Mouse (Mus musculus) liver, embryonic 13.5 days (tissue): Measurements from ENCODE around the gene Pex7. TPM values are rescaled to one million over a fixed set of nuclear protein-coding genes. Genes with fewer than 3 reads are reported as not detected.
"Not testable (repeated sequence)": the region's sequence is repeated elsewhere in the genome, so short reads cannot be mapped to it uniquely, and the experiment has no call there.

Source experiments
- ATAC-seq: fragments of 200-750 bp; cut with Nextera tagmentation; 2 replicates; pipeline ENCODE4 v1.8.0; 2017; ENCODE audit warnings: low read depth, mild to moderate bottlenecking, moderate number of reproducible peaks, moderate library complexity
- DNase-seq: peaks from one replicate; pipeline ENCODE4 v3.0.0; 2022
- H3K27ac ChIP-seq: fragments of 300-500 bp; sonication (generic); 2 replicates; pipeline ENCODE4 v1.5.1; 2015; ENCODE audit warnings: moderate library complexity, mild to moderate bottlenecking, inconsistent platforms
- H3K27me3 ChIP-seq: fragments of 300-500 bp; sonication (generic); 2 replicates; pipeline ENCODE4 v1.6.1; 2015; ENCODE audit warnings: mild to moderate bottlenecking, inconsistent platforms
- H3K36me3 ChIP-seq: fragments of 300-500 bp; sonication (generic); 2 replicates; pipeline ENCODE4 v1.6.1; 2015; ENCODE audit warnings: mild to moderate bottlenecking, inconsistent platforms
- H3K4me1 ChIP-seq: fragments of 300-500 bp; sonication (generic); replicated peaks from 2 replicates; pipeline ENCODE4 v1.6.1; 2015; ENCODE audit warnings: inconsistent platforms
- H3K4me2 ChIP-seq: fragments of 300-500 bp; sonication (generic); 2 replicates; pipeline ENCODE4 v1.6.1; 2015; ENCODE audit warnings: inconsistent platforms, mild to moderate bottlenecking, moderate library complexity
- H3K4me3 ChIP-seq: fragments of 300-500 bp; sonication (generic); replicated peaks from 2 replicates; pipeline ENCODE4 v1.5.1; 2015; ENCODE audit warnings: mild to moderate bottlenecking, inconsistent platforms
- H3K9ac ChIP-seq: fragments of 300-500 bp; sonication (generic); 2 replicates; pipeline ENCODE4 v1.6.1; 2015; ENCODE audit warnings: mild to moderate bottlenecking, inconsistent platforms
- H3K9me3 ChIP-seq: fragments of 300-500 bp; sonication (generic); replicated peaks from 2 replicates; pipeline ENCODE4 v1.6.1; 2016; ENCODE audit warnings: inconsistent platforms
- WGBS: fragments of 180-500 bp; shearing (Covaris S2); methylation state at CpG from one replicate; pipeline ENCODE4 v1.1.7; 2015; ENCODE audit not compliant: insufficient replicate concordance; 5-methylcytosine and 5-hydroxymethylcytosine counted together
- polyA plus RNA-seq: library from polyadenylated mRNA; unstranded; fragments of >200 nt; fragmentation: Nextera tagmentation; extraction: Ambion mirVana; gene quantifications from 2 replicates; pipeline ENCODE4 v1.2.1, GENCODE M21; 2015

Pex7 gene
- polyA plus RNA-seq, 1 experiment from 2014 or later, result 28.2 TPM

DNA sequence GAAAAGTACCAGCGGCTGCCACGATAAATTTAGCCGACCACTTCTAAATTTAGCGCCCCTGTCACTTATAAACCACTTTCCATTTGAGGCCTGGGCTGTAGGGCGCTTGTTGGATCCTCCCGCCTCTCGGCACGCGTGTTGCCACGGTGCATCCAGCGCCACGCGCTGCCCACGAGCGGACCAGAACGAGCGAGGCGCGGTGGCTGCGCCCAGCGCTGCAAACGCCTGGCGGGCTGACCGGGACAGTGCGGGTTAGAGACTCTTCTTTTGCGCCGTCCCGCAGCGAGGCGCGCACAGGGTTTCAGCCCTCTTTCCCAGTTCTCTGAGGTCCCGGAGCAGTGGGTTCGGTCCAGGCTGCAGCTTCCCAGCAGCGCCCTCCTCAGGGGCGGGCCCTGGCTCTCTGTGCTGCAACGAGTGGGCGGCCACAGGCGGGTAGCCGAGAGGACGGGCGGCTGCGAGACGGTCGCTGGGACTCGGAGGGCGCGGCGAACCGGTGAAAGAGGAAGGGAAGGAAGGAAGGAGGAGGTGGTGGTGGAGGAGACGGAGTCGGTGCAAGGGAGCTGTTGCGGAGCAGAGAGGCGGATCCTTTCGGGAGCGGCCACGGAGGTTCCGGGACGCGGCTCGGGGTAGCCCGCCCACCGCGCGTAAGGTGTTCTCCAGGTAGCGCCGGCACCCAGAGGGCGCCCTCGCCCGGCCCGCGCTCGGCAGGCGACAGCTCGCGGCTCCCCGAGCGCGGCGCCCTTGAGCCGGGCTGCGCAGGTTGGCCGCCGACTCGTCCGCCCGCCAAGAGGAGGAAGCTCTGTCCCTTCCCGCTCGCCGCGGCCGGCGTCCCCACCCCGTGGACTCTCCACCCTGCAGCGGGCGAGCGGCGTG, 26.3 kb upstream of the Pex7 start:
- no peaks in the 10 kb centered on the region for H3K36me3 ChIP-seq
- DNase-seq (peak; percentile 40), ATAC-seq (peak; percentile 86)
- H3K4me3 ChIP-seq, result peak overlapping the region; percentile 69
- H3K27me3 ChIP-seq, result peaks cover 42% of the 10 kb centered on the region
- H3K9me3 ChIP-seq, result no peaks in the 10 kb centered on the region
- peak overlapping the region; percentile 88 for H3K4me2 ChIP-seq
- peaks cover 33% of the 10 kb centered on the region for H3K4me1 ChIP-seq
- H3K9ac ChIP-seq, result peak overlapping the region; percentile 71
- WGBS, result under 1% methylated on average over 89 of the region's 97 CpGs
- H3K27ac ChIP-seq, result peak overlapping the region; percentile 41; the same call in 1 of the 2 replicates

DNA sequence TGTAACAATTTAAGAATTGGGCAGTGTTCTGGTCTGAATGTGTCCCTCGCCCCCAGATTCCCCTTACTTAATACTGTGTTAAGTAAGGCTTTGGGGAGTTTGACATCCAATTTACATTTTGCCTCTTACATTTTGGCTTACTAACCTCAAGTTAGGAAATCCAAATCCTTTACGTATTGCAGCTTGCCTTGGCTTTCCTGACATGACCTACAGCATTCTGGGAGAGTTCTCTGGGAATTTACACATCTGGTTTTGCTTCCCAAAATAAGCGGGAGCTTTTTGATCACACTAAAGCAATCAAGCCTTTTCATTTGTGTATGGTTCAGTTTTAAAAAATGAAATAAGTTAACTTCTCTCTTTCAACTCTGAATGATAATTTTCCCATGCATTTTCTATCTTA, 25.5 kb upstream of the Pex7 start:
- Histone ChIP-seq H3K4me2 (peak overlapping the region; percentile 88; the same call in 1 of the 2 replicates), H3K9me3 (no peaks in the 10 kb centered on the region), H3K27ac (no peak overlapping the region), H3K9ac (no peak overlapping the region; the same call in 1 of the 2 replicates), H3K36me3 (no peaks in the 10 kb centered on the region), H3K27me3 (peaks cover 42% of the 10 kb centered on the region), H3K4me1 (peaks cover 30% of the 10 kb centered on the region), H3K4me3 (peak overlapping the region; percentile 69; the same call in 1 of the 2 replicates)
- ATAC-seq, result no peak
- DNase-seq, result no peak
- WGBS, result 48% methylated on average over 3 of the region's 3 CpGs

DNA sequence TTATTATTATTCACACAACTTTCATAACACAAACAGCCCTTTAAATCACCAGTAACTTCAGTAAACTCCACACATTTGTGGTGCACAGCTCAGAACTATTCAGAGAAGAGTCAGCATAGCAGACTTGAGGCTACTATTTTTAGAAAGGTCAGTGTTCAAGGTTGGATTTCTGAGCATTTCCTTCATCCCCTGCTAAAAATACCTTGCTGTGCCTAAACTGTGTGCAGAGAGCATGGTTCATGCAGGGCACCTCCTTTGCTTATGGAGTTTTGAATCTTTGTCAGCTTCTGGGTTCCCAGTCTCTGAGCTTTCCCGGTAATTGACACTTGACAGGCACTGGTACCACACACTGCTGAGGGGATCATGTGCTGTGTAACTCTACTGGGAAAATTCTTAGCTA, 20.7 kb upstream of the Pex7 start:
- Histone ChIP-seq H3K36me3 (no peaks in the 10 kb centered on the region), H3K4me1 (no peaks in the 10 kb centered on the region), H3K27ac (no peak overlapping the region), H3K9ac (no peak overlapping the region), H3K9me3 (no peaks in the 10 kb centered on the region), H3K4me2 (no peak overlapping the region), H3K4me3 (no peak overlapping the region), H3K27me3 (peaks cover 14% of the 10 kb centered on the region)
- DNase-seq, result no peak
- ATAC-seq, result no peak
- WGBS, result 59% methylated on average over 1 of the region's 1 CpGs

DNA sequence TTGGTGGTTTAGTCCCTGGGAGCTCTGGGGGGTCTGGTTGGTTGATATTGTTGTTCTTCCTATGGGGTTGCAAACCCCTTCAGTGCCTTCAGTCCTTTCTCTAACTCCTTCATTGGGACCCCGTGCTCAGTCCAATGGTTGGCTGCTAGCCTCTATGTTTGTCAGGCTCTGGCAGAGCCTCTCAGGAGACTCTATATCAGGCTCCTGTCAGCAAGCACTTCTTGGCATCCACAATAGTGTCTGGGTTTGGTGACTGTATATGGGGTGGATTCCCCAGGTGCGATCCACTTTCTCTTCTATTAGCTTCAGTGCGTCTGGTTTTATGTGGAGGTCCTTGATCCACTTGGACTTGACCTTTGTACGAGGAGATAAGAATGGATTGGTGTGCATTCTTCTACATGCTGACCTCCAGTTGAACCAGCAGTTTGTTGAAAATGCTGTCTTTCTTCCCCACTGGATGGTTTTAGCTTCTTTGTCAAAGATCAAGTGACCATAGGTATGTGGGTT, 19.0 kb upstream of the Pex7 start:
- WGBS, result 62% methylated on average over 4 of the region's 4 CpGs
- not testable (repeated sequence) for H3K36me3 ChIP-seq, H3K4me3 ChIP-seq, H3K4me1 ChIP-seq, H3K4me2 ChIP-seq, H3K9ac ChIP-seq, H3K27ac ChIP-seq, H3K27me3 ChIP-seq, DNase-seq, H3K9me3 ChIP-seq, ATAC-seq

DNA sequence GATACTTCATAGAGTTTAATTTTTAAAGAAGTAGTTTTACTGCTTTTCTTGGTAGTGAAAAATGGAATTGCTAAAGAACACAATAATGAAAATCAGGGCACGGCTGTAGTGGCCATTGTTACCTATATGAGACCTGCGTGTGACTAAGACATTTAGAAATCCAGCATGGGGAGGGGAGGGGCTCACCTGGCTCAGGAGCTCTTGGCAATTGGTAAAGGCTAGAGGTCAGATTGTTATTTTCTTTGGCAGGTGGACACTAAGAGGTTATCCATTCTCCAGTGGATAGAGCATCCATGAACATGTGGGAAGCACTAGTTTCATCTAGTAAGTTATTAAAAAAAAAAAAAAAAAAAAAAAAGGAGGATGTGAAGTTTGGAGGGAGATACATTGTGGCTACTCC, 16.8 kb upstream of the Pex7 start:
- Histone ChIP-seq H3K36me3 (no peaks in the 10 kb centered on the region), H3K9ac (no peak overlapping the region), H3K4me1 (no peaks in the 10 kb centered on the region)

DNA sequence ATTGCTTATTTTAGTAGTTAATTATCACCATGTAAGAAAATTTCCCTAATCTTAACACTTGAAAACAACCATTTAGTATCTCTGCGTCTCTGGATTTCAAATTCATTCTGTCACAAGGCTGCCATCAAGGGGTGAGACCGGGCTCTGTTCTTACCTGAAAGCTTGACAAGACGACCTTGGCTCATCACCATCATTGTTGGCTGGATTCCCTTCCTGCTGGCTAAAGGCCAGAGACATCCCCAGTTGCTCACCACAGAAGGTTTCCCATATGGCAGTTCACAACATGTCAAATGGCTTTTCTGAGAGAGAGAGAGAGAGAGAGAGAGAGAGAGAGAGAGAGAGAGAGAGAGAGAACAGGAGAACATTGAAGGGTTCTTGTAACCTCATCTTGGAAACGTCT, 14.9 kb upstream of the Pex7 start:
- no peaks in the 10 kb centered on the region for H3K9me3 ChIP-seq
- H3K4me1 ChIP-seq, result no peaks in the 10 kb centered on the region
- H3K4me3 ChIP-seq, result no peak overlapping the region
- H3K27ac ChIP-seq, result no peak overlapping the region
- H3K36me3 ChIP-seq, result no peaks in the 10 kb centered on the region
- DNase-seq (no peak), ATAC-seq (no peak)
- no peaks in the 10 kb centered on the region for H3K27me3 ChIP-seq
- H3K4me2 ChIP-seq, result no peak overlapping the region
- H3K9ac ChIP-seq, result no peak overlapping the region
- 44% methylated on average over 4 of the region's 4 CpGs for WGBS

More for the DNA sequence above, 16.8 kb upstream of the Pex7 start:
- no peaks in the 10 kb centered on the region for H3K9me3 ChIP-seq
- no peak overlapping the region for H3K27ac ChIP-seq
- 72% methylated on average over 2 of the region's 2 CpGs for WGBS
- DNase-seq (no peak), ATAC-seq (no peak)
- H3K4me2 ChIP-seq, result no peak overlapping the region
- no peaks in the 10 kb centered on the region for H3K27me3 ChIP-seq
- H3K4me3 ChIP-seq, result no peak overlapping the region

DNA sequence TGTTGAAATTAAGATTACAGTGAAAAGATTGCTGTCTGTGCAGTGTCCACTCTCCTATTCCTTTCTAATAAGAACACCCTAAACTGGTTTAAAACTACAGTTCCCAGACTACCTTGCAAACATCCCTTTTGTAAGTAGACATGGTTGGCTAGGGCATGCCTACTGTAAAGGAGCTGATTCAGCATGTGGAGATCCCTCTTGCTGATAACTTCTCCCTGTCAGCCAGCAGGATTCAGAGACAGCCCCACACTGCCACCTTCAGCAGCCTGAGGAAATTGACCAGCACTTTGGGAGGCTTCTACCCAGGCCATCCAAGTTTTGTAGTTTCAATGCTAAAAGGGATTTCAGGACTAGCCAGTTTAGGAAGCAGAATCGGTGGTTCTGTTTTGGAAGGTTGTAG, 7.8 kb upstream of the Pex7 start:
- ATAC-seq, result peak; percentile 59

DNA sequence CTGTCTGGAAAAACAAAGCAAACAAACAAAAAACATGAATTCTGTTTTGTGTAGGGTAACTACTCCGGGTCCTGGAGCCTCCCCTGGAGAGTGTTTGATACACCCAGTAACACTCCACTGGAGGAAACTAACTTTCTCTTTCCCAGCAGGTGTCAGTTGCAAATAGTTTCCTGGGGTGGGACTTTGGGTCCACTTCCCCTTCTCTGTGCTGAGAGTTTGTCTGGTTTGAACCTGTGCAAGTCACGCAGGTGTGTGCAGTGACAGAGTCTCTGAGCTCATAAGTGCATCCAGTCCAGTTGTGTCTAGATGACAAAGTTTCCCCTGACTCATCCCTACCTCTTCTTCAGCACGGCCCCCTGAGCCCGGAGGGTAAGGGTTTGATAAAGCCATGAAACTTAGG, 6.3 kb upstream of the Pex7 start:
- WGBS, result 53% methylated on average over 4 of the region's 4 CpGs
- Histone ChIP-seq H3K4me3 (no peak overlapping the region), H3K4me2 (no peak overlapping the region), H3K9me3 (no peaks in the 10 kb centered on the region), H3K27me3 (no peaks in the 10 kb centered on the region), H3K36me3 (no peaks in the 10 kb centered on the region), H3K4me1 (no peaks in the 10 kb centered on the region), H3K9ac (no peak overlapping the region), H3K27ac (no peak overlapping the region)
- no peak for ATAC-seq
- no peak for DNase-seq

More for the DNA sequence above, 7.8 kb upstream of the Pex7 start:
- H3K36me3 ChIP-seq, result no peaks in the 10 kb centered on the region
- H3K4me2 ChIP-seq, result no peak overlapping the region
- H3K9me3 ChIP-seq, result no peaks in the 10 kb centered on the region
- WGBS, result 29% methylated on average over 1 of the region's 1 CpGs
- peak; percentile 32 for DNase-seq
- no peaks in the 10 kb centered on the region for H3K27me3 ChIP-seq
- no peaks in the 10 kb centered on the region for H3K4me1 ChIP-seq
- H3K4me3 ChIP-seq, result no peak overlapping the region
- H3K9ac ChIP-seq, result no peak overlapping the region
- H3K27ac ChIP-seq, result no peak overlapping the region

DNA sequence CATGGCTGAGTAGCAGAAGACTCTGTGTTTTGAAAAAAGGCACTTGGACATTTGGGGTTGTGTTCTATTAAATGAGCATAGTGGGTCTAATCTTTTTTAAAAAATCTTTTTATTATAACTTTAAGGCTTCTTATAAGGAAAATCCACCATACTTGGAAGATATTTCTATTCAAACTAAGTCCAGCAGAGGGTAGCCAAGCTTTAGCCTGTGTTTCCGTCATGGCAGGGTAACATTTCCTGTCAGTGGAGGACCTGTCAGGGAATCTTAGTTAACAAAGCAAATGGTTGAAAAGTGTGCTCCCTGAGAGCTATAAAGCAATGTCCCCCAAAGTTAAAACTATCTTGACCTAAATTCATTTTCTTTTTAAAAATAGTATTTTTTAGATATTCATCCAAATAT, 4.1 kb upstream of the Pex7 start:
- H3K36me3 ChIP-seq, result no peaks in the 10 kb centered on the region
- H3K27ac ChIP-seq, result no peak overlapping the region
- no peak overlapping the region for H3K9ac ChIP-seq
- DNase-seq, result no peak
- H3K9me3 ChIP-seq, result no peaks in the 10 kb centered on the region
- no peak overlapping the region for H3K4me2 ChIP-seq
- H3K4me3 ChIP-seq, result no peak overlapping the region
- no peaks in the 10 kb centered on the region for H3K27me3 ChIP-seq
- peaks cover 10% of the 10 kb centered on the region for H3K4me1 ChIP-seq
- ATAC-seq, result no peak
- WGBS, result 40% methylated on average over 1 of the region's 1 CpGs

DNA sequence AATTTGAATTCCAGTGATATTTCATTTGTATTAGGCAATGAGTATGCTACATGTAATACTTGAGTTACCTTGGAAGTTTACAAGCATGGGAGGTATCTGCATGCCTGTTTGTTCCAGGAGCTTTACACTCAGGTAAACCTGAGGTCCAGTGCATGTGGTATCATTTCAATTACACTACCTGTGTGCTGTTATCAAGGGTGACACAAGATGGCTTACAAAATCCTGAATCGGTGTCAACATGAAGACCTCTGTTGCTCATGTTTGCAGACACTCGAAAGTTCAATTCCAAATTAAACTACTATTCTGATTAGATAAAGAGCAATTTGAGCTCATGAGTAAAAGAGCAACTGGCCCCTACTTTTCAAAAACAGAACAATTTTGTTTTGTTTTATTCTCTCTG, 3.0 kb upstream of the Pex7 start:
- no peak for ATAC-seq

DNA sequence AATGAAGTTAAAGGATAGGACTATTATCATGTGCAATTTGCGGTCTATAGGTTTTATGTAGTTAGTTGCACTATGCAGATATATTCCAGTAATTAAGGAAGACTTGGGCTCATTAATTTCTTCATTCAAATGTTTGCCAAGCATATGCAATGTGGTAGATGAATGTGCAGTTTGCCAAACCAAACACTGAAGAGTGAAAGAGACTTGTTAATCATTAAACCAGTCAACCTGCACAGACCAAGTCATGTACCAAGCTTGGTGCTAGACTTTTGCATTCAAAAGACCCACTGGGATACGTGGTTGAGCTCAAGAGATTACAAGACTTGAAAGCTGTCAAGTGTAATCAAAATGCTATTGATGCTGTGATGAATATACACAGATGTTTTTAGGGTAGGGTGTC, 587 bp upstream of the Pex7 start:
- no peak overlapping the region for H3K27ac ChIP-seq
- no peak for DNase-seq

More for the DNA sequence above, 3.0 kb upstream of the Pex7 start:
- WGBS, result 68% methylated on average over 2 of the region's 2 CpGs
- Histone ChIP-seq H3K4me1 (peaks cover 12% of the 10 kb centered on the region), H3K9ac (no peak overlapping the region), H3K27me3 (no peaks in the 10 kb centered on the region), H3K4me3 (no peak overlapping the region), H3K9me3 (no peaks in the 10 kb centered on the region), H3K36me3 (no peaks in the 10 kb centered on the region), H3K4me2 (no peak overlapping the region), H3K27ac (no peak overlapping the region)
- no peak for DNase-seq

More for the DNA sequence above, 587 bp upstream of the Pex7 start:
- no peaks in the 10 kb centered on the region for H3K9me3 ChIP-seq
- H3K4me2 ChIP-seq, result peak overlapping the region; percentile 53; the same call in 1 of the 2 replicates
- no peak for ATAC-seq
- H3K36me3 ChIP-seq, result no peaks in the 10 kb centered on the region
- peak overlapping the region; percentile 78; the same call in 1 of the 2 replicates for H3K4me3 ChIP-seq
- no peaks in the 10 kb centered on the region for H3K27me3 ChIP-seq
- H3K4me1 ChIP-seq, result peaks cover 12% of the 10 kb centered on the region
- 62% methylated on average over 2 of the region's 2 CpGs for WGBS
- H3K9ac ChIP-seq, result no peak overlapping the region
